Mouse (Mus musculus) heart, adult 11 months (tissue): Measurements from ENCODE around the gene Tmeff2.

ENCODE experiments used
- DNase-seq: peaks from one replicate; pipeline ENCODE4 v3.0.0; 2022

The Tmeff2 gene

DNA sequence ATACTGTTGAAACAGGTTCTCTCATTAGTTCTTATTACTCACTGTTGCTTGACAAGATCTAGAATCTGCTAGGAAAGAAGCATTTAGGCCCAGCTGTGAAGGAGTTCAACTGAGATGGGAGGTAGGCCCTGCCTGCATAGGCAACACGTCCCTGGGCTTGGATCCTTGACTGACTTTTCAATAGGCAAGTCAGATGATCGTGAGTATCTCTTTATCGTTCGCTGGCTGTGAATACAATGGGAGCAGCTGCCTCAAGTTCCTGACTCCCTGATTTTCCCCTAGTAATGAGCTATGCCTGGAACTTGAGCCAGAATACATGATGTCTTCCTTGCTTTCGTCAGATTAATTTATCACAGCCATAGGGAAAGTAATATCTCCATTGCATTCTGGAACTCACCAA, 214.3 kb downstream of the Tmeff2 start:
- peak; percentile 95 for DNase-seq

DNA sequence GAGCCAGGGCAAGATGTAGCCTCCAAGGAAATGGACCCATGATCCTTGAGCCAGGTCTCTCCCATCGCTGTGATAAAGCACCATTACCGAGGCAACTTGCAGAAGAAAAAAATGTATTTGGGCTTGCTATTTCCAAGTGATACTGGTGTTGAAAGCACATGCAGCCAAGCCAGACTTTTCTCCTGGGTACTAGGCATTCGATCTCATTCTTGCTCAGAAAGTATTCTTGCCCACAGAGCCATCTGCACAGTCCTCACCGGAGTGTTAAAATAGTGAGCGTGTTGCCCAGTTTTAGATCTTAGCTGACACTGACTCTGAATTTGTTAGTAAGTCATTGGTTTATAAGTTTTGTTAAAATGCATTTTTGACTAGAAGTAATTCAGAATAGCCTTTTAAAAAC, 215.3 kb downstream of the Tmeff2 start:
- DNase-seq = no peak

DNA sequence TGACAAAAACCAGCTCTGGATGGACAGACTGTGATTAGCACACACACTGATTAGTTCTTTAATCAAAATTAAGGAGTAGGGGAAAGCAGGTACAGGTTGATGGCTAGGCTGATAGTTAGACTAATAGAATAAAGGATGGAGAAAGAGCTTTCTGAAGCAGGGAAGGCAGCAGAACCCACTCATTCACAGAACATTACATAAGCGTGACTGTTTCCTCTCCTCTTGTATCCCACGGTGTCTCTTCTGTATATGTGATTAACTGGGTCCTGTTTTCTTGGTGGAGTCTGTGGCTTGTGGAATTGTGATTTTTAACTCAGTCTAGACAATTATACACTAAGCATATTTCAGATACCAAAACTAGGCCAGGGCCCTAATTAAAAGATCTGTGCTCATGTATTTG, 217.4 kb downstream of the Tmeff2 start:
- DNase-seq = no peak

DNA sequence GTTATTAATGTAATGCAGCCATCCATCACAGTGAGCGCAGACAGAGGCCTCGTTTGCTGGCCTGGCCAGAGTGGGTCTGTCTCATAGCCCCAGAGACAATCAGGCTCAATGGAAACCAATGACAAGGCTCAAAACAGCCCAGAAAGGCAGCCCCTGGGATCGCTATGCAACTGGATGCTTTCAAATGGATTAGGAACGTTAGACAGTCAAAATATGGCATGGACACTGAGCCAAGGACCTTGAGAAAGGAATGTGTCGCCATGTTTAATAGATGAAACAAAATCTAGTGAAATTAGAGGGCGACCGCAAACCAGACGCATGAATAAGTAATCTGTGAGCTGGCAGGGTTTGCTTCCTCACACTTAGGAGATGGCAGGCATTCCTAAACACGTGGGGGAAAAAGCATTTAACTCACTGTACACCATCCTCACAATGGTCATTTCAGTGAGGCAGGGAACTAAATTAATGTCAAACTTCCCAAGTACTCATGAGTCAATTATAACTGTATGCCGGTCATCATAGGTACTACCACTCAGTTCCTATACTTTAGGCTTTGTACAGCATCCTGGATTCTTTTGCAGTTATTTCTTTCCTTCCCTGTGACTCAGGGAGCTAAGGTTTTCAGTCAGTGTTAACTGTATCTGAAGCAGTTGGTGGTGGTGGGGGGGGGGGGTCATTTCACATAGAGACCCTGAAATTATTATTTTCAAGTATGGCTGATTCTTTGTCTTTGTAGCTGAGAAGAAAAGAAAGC, 225.4 kb downstream of the Tmeff2 start:
- no peak for DNase-seq

DNA sequence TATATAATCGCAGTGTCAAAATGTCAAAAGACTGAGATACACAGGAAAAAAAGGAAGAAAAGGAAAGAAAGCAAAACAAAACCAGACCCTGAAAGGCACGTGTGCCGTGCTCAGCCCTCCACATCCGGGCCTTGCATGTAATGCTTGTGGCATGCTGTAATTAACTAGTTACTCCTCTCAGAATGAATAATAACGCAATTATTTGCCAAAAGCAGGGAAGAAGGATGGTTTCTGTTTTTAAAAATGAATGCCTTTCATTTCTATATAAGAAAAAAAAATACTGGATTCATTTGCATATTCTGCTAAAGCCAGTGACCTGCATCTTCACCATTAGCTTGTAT, 225.9 kb downstream of the Tmeff2 start:
- peak; percentile 48 for DNase-seq

DNA sequence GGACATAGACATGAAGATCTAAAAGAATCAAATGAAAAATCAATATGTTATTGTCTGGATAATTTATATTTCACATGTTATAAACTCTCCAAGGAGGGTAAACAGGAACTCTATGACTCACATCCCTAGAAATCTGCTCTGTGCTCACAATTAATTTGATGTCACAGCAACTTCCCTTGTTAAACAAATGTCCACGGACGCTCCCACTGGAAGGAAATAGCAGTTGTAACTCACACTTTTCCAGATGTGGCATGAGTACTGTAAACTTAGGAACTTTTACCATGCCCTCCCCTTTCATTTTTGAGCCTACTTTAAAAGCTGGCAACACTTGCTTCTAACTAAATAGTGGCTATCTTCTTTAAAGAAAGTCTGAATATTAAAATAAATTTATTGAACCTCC, 236.3 kb downstream of the Tmeff2 start:
- DNase-seq = peak; percentile 98

DNA sequence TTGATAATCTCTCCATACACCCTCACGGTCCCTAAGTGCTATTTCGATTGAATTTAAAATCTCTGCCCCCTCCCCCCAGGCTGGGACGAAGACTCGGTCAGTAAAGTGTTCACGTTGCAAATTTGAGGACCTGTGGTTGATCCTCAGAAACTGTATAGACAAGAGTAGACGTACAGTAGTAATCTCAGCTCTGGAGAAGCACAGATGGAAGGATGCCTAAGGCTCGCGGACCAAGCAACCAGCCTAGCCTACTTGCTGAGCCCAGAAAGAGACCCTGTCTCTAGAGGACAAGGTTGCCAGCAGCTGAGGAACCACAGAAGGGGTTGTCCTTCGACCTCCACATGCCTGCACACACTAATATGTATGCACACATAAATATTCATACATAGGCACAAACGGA, 239.2 kb downstream of the Tmeff2 start:
- DNase-seq = peak; percentile 55

DNA sequence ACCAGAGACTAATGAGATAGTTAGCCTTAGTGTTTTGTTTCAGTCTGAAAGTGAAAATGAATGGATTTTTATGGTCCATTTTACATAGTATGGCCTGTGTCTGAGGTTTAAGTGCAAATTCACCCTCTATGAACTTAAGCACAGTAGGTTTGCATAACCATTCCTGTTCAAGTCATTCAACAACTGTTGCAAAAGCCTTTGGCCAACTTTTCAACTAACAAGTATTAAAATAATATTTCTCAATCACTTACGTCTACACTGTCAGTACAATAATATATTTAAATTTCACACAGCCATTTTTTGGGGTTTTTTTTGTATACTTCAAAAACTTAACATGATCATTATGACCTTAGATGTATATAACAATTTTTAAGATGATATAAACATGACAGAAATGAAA, 240.9 kb downstream of the Tmeff2 start:
- no peak for DNase-seq

DNA sequence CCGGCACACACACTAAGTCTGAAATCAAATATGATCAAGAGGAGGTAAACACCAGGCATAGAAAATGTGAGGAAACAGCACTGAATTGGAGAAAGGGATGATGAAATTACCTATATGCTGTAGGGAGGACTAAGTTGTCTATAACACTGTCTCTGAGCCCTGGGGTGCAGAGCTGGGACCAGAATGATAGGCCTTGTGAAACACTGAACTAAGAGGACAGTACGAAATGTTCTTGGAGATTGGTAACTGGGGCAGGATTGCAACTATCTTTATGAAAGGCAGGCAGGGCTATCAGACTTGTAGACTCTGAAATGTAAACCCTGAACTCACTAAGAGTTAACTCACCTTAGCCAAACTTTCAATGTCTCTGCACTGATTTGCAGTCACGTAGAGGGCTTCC, 242.3 kb downstream of the Tmeff2 start:
- DNase-seq = no peak

DNA sequence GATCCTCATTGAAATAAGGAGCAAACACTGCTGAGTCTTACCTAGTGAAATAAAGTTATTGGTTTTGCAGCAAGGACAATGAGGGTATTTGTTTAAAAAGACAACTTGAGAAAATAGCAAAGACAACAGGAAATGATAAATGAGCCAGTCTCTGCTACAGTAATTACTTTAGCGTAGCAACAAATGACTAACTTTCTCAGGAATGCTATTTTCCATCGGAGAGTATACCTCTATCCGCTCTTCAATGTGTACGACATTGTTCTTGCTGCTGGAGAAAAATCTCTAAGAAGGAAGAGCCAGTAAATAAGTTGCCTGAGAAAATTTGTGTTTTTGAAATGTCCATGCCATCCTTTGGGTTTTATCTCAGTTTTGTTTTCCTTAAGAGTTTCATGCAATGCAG, 245.2 kb downstream of the Tmeff2 start:
- no peak for DNase-seq

DNA sequence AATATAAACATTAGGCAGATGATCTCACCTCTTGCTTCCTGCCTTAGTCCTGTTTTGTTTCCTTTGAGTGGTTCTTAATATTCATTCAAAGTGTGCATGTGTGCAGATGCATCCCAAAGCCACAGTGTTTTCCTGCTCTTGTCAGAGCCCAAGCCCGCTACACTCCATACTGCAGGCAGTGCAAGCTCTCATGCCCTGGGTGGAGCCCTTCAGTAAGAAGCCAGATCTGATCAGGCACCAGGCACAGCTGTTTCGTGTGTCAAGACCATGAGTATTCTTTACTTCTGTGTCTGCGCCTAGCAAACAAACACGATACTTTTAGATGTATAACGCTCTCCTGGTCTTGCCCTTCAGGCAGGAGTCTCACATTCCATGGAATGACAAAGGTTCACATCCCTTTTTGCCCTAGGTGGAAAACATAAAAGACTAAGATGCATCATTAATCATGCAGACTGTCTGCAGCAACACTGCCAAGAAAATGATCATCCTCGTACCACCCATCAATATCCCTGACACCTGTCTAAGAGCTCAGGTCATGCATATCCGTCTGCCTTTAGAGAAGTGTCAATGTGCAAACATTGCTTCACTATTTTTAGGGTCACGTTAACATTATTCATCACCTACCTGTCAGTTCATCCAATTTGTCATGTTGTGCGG, 248.2 kb downstream of the Tmeff2 start:
- peak; percentile 97 for DNase-seq

DNA sequence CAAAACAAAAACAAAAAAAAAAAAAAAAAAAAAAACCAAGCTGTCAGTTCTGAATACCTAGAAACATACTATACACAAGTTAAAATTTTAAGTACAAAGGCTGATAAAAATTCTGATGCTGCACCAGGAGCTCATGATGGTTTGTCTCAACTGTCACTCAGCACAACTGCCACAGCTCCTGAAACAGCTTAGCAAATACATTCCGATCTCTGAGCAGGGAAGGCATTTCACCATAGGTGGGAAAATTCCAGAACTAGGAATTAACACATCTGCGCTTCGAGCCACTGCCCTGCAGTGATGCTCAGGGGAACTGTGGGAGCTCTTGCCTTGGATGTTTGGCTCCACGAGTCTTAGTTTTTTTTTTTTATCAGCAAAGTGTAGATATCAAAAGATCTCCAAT, 249.0 kb downstream of the Tmeff2 start:
- DNase-seq = no peak

DNA sequence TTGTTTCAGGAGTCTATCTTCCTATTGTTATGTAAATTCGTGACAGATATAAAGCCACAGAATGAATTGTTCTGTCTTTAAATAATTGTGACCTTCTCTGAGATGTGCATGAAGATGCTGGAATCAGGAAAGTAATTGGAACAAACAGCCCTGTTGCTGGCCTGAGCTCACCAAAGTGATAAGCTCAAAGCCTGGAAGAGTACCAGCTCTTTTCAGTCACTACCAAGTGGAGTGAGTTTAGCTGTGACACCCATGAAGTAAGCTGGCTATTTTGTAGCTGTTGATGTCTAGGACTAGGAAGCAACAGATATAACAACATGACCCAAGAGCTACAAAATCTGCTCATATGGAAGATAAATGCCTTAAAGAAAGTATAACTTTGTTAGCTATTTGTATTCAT, 249.4 kb downstream of the Tmeff2 start:
- peak; percentile 88 for DNase-seq

DNA sequence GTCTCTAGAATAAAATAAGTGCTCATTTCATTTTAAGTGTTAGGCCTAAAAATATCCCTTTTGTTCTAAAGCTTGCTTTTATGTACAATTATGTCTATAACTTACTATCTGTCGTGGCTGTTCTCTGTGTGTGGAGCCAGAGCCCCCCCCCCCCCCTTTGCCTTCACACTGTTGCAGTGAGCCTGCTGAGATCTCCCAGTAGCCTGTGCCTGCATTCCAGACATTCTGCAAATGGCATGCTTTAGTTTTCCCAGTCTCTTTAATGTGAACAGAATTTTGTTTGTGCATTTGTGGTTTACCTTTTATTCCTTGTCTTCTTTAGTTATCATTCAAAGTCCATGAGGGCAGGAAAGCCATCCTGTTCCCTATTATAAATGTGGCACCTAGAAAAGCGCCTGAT, 251.6 kb downstream of the Tmeff2 start:
- no peak for DNase-seq

DNA sequence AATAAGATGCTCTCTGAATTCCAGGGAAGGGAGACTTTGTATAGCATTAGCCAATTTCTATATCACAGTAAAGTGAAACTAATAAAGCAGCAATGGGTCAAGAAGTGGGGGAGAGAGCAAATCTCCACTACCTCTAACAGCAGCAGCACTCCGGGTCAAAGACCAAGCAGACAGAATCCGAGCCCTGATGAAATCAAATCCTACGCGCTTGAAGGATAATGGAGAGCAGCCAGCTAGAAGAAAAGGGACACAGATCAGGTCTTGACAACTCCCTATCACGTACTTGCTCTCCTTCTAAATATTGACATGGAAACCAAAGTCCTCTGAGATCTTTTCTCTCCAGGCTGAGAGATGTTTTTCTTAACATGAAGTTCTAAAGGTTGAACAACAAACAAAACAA, 252.4 kb downstream of the Tmeff2 start:
- DNase-seq = no peak

DNA sequence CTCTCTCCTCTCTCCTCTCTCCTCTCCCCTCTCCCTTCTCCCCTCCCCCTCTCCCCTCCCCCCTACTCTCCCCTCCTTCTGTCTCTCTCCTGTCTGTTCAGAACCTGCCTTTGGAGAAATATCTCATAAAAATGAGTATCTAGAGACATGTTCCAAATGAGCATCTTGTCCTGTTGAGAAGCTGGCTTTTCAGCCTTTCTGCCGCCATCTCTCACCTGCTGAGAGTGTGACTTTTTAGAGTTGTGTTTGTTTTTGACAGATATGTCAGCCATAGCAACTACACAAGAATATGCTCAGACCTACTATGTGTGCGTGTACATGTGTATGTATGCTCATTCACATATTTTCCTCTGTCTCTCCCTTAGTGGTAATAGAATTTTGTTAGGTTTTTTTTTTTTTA, 283.8 kb downstream of the Tmeff2 start:
- no peak for DNase-seq

DNA sequence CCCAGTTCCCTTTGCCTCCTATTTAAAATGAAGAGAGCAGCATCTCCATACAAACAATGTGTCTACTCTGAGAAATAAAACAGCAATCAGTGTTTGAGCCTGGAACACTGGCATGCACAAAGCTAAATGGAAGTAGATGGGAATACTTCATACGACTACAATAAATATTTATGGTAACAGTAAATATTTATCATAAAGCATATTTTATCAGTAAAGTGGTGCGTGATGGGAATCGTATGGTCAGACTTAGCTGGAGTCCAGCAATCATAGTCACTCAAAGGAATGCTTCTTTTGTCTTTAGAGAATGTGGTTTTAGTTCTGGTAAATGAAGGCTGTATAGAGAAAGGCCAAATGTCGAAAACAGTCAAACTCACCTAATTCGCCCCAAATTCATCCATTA, 288.6 kb downstream of the Tmeff2 start:
- DNase-seq = no peak

DNA sequence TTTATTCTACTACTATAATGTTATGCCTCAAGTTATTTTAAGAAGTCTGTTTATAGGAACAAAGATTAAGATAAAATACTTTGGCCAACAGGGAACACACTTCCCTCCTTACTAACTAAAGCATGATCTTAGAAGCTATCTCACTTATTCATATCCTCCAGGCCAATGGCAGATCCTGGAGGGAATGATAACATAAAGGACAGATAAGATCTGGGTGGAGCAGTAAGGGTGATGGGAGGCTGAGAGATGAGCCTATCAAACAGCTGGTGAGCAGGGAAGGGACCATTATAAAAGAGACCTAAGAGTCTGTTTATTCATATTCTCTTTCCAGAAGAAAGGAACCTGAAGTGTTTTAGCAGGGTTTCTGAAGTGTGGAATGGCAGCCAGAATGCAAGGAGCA, 290.8 kb downstream of the Tmeff2 start:
- DNase-seq = no peak

DNA sequence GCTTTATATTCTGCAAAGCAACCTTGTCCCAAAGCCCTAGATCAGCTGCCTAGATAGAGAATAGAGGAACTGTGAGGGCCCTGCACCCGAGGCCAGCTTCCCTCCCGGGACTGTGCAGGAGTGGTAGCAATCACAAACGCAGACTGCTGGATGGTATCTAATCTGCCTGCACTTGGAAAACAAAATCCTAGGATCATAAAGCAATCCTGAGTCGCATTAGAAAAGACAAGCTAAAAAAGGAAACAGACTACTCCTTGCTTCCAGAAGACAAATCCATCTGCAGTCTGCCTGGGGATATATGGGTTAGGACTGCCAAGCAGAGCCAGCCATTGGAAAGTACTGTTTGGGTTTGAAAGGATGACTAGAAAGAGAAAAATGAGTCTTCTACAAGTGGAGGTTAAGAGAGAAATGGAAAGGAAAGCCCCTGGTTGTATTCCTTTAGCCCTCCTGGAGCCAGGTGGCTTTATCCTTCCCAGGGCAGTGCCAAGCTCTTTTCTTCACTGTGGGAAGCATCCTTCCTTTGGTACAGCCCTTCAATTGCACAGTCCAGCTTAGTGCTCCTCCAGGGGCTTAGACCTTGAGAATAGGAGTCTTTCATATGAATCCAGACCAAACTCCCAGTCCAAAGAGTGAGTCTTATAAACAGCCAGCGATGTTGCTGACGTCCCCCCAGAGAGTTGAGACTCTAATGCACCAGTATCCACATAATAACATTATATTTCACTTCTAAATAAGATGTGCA, 291.6 kb downstream of the Tmeff2 start:
- DNase-seq = peak; percentile 79

DNA sequence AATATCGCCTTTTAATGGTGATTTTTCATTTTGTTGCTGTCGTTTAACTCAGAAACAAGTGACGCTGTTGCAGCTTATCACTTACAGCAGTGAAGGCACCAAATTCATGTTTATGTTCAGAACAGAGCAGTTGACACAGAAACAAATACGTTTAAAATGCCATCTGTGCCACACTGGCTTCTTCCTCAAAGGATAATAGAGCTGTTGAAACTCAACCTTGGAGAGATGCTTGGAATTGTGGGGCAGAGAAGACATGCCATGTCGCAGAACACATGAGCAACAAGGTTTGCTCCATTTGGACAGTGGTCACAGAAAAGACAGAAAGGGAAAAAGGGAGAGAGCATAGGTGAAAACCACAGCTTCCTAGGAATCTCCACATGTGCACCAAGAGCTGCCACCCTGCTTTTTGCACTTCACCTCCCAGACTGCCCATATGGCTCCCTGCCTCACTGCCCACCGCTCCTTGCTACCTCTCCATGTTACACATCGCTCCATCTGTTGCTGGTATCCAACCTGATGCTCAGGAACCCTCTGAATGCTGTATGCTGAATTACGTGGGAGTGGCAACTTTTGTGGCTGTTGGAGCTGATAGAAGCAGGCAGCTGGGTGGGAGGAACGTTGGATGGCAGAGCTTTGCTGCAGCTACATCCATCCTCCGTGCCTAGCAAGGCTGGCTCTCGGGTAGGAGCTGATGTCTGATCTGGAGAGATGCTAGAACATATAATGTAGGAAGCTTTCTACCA, 298.8 kb downstream of the Tmeff2 start:
- DNase-seq = peak; percentile 28

DNA sequence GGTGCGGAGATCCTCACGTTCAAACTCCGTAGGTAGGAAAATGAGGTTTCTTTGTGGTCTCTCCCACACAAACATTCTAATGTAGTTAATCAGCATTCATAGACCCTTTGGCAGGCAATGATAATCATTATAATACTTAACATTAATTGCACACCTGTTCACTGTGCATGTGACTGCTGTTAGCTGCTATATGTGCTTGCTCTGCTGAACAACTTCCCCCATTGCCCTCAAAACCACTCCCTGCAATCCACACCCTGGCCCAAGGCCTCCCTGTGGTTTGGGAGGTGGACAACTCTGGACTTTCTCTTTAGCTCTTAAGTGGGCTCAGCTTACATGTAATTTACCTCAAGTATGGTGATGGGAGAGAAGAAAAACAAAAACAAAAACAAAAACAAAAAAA, 299.5 kb downstream of the Tmeff2 start:
- DNase-seq = peak; percentile 13

DNA sequence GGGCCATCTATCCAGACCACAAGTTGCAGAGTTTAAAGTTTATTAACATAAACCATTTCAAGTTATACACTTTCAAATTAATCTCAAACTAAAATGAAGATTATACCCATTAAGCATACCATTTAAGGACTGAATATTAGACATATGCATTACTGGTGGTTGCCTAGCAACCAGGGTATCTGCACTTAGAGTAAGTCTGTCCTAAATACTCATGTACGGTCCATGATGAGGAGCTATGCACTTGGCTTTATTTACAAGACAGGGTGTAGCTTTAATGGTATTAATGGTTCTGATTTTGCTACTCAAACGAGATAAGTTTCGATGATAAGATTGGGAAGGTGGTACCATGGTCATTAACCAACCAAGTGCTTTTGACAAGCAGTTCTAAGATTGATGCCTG, 315.2 kb downstream of the Tmeff2 start:
- DNase-seq = no peak

DNA sequence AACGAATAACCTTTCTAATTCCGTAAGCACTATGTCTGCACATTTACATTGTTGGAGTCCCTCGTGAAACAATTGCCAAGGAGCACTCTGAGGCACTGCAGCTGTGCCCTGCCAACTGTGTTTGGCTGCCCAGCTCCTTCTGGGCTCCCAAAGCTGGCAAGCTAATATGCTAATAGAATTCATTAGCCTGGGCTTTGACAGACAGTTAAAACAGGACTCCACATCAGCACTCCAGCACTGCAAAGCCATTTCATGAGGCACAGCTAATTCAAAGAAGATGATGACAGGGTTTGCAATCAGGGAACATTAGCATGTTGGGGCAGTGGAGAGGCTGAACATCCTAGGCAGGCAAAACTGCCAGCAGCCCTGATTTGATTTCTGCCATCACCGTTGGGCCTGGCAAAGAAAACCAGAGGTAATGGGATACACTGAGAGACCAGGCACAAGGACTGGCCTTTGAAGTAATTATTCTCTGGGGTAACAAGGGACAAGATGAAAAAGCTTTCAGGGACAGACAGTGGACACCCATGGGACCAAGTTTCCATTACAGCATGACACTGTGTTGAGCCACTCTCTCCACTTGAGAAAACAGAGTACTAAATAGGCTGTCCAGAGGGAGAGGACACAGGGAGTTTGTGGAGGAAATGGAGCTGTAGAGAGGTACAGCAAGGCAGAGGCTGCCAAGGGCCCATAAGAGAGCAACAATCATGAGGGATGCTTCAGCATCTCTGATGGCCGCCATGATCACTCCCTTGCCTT, 316.0 kb downstream of the Tmeff2 start:
- peak; percentile 91 for DNase-seq
